Mouse (Mus musculus) brain, embryonic 14.5 days (tissue): ENCODE measurements around the gene Tbc1d15.

Source experiments
- CTCF ChIP-seq: fragments of 200-500 bp; IDR thresholded peaks from 2 replicates; pipeline ENCODE4 v1.5.1; 2012; ENCODE audit warnings: inconsistent platforms, mild to moderate bottlenecking, moderate library complexity, borderline replicate concordance; ENCODE audit not compliant: insufficient read depth, insufficient read length; ENCODE audit errors: extremely low read depth
- POLR2A ChIP-seq: fragments of 200-500 bp; IDR thresholded peaks from 2 replicates; pipeline ENCODE4 v1.6.1; 2012; ENCODE audit warnings: mild to moderate bottlenecking, inconsistent platforms, borderline replicate concordance; ENCODE audit not compliant: poor library complexity, insufficient read depth, insufficient read length, severe bottlenecking; ENCODE audit errors: extremely low read depth

DNA sequence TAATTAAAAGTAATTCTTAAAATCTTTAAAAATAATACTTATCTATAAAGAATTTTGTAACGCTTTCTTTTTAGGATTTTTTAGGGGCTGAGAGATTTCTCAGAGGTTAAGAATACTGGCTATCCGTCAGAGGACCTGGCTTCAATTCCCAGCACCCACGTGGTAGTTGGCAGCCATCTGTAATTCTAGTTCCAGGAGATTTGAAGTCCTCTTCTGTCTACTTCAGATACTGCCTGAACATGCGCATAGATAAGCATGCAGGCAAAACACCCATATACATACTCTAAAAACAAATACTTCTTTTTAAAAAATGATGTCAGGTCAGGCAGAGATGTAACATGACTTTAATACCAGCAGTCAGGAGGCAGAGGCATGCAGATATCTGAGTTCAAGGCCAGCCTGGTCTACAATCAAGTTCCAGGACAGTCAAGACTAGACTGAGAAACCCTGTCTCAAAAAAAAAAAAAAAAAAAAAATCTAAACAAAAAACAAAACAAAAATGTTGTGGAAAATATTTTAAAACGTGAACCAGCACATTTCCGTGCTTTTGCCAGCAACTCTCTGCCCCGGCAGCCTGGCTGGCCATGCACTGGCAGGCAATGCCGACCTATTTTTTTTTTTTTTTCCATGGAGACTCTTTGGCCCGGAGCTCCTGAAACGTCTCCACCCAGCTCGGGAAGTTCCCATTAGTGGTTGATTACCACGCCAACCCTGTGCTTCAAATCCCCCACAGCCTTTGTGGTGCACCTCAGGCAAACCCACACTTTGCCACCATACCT lies 19.5 kb upstream of the Tbc1d15 start:
- no peak for TF ChIP-seq CTCF
- TF ChIP-seq POLR2A: no peak
